Mouse (Mus musculus): ENCODE data around the gene Tssk6.

Gene Tssk6

GRCm38 (mm10) chr8:69882833-69883600 is 19.0 kb upstream of the Tssk6 start:
- in situ Hi-C loops (cut with MboI, MseI) = no loop called here

GRCm38 (mm10) chr8:69884141-69884540 is 17.8 kb upstream of the Tssk6 start:
- in situ Hi-C loops (cut with MboI, MseI) = no loop called here

GRCm38 (mm10) chr8:69887289-69888243 is 14.4 kb upstream of the Tssk6 start, which contains the start of gene Cilp2:
Gene Cilp2, minus strand, starts transcription at chr8:69887687.
- in situ Hi-C loops (cut with MboI, MseI) = no loop called here

- in situ Hi-C loops (cut with MboI, MseI) = no loop called here
These were observed 13.6 kb upstream of the Tssk6 start for GRCm38 (mm10) chr8:69888244-69888866.

DNA sequence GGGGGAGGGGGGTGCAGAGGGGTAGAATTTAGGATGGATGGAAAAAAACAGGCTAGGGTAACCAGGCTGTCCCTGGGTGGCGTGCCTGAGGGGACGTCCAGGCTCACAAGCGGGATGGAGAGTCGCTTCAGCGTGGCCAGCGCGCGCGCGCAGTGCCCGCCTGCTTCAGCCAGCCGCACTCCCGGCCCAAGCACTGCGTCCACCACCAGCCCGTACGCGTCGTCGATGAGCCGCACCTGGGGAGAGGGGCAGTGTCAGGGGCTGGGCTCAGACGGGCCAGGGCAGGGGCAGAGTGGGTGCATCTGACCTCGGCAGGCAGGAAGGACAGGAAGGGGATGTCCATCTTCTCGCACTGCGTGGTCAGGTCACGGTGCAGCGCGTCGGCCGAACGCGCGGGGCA is 13.1 kb upstream of the Tssk6 start:
- in situ Hi-C loops (cut with MboI, MseI) = no loop called here

DNA sequence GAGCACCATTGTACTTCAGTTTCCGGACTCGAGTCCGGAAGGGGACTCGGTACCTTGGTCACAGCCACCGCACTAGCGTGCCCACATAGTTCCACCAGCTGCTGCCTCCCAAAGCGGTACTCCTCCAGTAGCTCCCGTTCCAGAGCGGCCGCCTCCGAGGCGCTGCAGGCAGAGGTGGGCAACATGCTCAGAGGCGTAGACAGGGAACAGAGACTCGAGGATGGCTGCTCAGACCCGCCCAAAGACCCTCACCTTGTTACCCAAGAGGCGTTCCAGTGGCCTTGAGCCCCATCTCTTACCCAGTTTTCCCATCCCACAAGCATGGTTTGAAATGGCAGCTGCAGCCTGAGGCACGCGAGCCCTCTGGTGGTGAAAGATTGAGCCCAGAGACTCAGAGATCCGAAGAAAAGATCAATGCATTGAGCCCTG is 11.2 kb upstream of the Tssk6 start:
- in situ Hi-C loops (cut with MboI, MseI) = loop anchor here in 1 of 2 experiments (5.0 kb wide), 1 partner anchor 54 kb away; no protein-coding TSS in a partner anchor

DNA sequence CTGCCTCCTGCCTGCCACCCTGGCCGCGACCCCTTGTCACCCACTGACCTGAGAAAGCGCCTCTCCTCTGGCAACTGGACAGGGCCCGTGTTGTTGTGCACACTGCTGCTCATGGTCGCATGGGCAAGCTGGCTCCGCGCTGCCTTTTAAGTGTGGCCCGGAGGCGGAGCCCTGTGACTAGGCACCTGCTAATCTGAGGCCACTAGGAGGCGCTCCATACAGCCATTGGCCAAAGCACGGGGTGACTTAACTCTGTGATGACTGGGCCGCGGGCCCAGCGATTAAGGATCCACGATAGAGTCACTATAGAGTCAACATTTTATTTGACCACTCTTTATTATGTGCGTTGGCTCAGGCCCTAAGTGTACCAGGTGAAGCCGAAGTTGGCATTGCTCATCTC is 8.1 kb upstream of the Tssk6 start:
- in situ Hi-C loops (cut with MboI, MseI) = loop anchor here in 1 of 2 experiments (5.0 kb wide), 1 partner anchor 57 kb away; no protein-coding TSS in a partner anchor

DNA sequence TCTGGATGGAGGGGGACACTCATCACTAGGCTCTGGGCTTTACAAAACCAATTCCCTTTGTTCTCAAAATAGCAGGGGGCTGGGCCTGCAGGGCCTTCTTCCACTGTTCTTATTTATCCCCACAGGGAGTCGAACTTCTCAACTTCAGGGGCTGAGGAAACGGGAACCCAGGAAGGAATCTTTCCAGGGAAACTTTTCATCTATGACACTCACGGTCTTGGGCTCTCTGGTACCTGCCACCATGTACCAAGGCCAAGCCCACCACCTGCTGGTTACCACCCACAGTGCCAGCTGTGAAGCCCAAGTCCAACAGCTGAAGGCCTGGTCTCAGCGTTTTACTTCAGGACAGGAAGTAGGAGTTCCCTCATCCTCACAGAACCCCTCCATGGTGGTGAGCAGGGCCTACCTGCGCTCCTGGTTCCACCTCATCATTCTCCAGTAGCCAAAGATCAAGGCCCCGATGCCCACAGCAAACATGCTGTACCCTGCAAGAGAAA is 7.1 kb upstream of the Tssk6 start:
- in situ Hi-C loops (cut with MboI, MseI) = loop anchor here in 1 of 2 experiments (5.0 kb wide), 1 partner anchor 58 kb away; no protein-coding TSS in a partner anchor

DNA sequence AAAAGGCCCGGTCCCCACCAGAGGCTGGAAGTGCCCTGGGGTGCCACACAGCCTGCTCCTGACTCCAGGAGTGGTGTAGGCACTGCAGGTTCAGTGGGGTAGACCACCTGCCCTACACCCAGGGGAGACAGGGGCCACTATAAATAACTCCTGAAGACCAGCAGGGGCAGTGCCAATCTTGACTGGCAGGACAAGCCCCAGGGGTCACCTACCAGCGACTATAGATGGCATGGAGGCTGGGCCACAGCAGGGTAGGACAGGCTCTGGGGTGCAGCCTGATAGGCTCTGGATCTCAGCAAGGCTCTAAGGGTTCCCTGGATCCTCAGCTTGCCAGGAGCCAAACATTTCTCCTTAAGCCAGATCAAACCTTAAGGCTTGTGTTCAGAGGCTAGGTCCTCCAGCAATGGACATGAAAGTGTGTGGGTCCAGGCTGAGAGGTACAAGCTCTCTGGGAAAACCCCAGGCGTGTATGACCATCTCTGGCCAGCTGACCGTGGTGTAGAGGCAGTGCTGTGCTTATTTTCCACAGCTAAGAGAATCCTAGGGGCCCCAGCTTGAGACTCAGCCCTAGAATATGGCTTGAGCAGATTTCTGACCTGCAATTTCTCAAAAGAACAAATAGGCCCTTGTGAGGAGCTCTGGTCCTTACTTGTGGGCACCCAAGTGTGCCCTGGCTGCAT is 6.1 kb upstream of the Tssk6 start:
- in situ Hi-C loops (cut with MboI, MseI) = no loop called here

DNA sequence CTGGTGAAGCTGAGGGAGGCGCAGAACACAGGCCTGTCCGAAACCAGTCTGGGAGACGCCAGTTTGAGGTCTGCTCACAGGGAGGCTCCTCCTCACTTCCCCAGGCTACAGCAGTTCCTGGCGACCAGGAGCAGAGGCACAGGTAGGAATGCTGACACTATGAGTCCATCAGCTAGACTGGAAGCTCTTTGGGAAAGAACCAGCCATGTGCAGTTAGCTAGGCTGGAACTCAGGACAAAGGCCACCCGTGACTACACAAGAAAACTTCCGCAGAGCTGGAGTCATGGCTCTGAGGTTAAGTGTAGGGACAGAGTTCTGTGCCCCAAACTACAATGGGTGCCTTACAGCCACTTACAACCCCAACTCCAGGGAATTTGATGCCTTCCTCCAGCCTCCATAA is 4.1 kb upstream of the Tssk6 start:
- in situ Hi-C loops (cut with MboI, MseI) = no loop called here

DNA sequence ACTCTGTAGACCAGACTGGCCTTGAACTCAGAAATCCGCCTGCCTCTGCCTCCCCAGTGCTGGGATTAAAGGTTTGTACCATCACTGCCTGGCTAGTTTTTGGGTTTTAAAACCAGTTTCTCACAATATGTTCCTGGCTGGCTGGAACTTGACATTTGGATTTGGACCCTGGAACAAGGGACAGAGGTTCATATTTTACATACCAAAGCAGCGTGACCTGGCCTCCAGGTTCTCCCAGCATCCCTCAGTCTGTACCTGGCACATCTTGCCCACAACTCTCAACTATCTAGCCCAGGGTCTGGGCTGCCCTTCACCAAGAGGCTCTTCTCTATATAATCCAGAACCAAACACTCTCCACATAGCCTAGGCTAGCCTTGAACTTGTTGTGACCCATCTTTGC is 2.1 kb upstream of the Tssk6 start:
- in situ Hi-C loops (cut with MboI, MseI) = no loop called here

- in situ Hi-C loops (cut with MboI, MseI) = no loop called here
These were observed 1.0 kb upstream of the Tssk6 start for GRCm38 (mm10) chr8:69900895-69901451.

- in situ Hi-C loops (cut with MboI, MseI) = no loop called here
These were observed 361 bp upstream of the Tssk6 start for GRCm38 (mm10) chr8:69901484-69902162.

- in situ Hi-C loops (cut with MboI, MseI) = no loop called here
These were observed 1.1 kb downstream of the Tssk6 start for GRCm38 (mm10) chr8:69903063-69903542.

DNA sequence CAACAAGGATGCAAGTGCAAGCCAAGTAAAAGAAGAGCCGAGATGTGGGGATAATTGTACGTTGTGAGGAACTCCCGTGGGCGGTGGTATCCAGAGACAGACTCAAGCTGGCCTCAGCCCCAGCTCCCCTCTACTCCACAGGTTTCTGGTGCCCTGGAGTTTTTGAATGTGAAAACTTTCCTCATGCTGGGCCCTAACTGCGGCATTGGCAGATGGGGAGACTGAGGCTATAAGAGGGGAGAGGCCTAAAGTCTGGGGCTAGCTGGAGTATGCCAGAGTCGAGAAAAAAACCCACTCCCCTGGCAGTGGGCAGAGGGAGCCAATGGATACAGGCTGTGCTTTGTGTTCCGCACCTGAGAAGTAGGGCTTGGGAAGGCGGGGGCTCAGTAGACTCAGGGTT is 2.1 kb downstream of the Tssk6 start:
- in situ Hi-C loops (cut with MboI, MseI) = no loop called here

GRCm38 (mm10) chr8:69906260-69906659 is 4.3 kb downstream of the Tssk6 start:
- in situ Hi-C loops (cut with MboI, MseI) = no loop called here

GRCm38 (mm10) chr8:69907106-69907505 is 5.1 kb downstream of the Tssk6 start:
- in situ Hi-C loops (cut with MboI, MseI) = no loop called here

DNA sequence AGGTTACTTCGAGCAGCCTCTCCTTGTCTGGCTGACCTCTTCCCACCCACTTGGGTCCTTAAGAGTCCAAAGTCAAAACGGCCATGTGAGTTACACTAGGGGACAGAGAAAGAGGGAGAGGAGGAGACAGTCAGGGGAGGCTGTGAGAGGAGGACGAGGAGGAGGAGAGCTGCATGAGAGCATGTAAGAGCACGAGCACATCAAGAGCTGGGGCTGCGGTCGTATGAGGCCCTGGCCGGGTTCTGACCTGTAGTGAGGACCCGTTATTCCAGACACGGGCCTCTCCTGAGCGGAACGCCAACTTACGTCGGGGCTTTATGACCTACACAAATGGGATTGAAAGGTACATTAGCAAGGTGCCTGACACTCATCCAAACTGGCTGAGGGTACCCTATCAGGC is 9.9 kb downstream of the Tssk6 start:
- in situ Hi-C loops (cut with MboI, MseI) = no loop called here

DNA sequence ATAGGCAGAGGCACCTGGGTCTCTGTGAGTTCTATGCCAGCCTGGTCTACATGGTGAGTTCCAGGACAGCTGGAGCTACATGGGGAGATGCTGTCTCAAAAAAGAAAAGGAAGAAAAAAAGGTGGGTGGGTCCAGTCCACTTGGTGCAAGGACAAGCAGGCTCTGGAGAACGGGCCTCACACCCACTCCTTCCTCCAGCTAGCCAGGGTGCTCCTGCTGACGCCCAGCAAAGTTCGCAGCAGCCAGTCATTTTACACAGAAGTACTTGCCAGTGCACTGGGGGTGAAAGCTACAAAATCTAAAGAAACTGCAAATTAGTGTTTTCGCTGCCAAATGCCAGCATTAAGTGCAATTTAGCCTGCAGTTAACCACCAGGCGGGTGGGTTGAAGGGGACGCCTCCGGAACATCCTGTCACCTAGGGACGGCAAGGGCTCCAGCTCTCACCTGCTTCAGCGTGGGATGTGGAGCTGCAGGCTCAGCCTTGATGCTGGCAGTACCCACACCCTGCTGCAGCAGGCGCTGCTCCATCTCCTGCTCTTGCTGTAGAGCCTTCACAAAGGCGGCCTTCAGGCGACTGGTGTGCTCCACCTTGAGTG is 10.6 kb downstream of the Tssk6 start:
- in situ Hi-C loops (cut with MboI, MseI) = no loop called here

DNA sequence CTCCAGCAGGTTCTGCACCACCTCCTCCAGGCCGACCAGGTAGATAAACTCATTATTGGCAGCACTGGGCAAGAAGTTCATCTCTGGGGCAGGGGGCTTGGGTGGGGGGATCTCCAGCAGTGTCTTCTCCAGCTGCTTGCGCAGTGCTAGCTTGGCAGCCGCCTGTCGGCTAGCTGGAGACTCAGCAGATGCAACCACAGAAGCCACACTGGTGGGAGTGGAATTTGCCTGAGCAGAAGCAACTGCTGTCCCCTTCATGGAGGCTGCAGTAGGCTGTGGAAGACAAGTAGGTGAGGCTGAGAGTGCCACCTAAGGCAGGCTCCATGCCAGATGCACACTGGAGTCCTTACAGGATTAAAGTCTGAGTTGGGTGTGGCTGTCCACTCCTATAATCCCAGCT is 12.5 kb downstream of the Tssk6 start:
- in situ Hi-C loops (cut with MboI, MseI) = no loop called here

All from T-helper 17 cell (primary cell).